Mouse (Mus musculus): ENCODE data around the gene Bex4.

Bex4 gene

DNA sequence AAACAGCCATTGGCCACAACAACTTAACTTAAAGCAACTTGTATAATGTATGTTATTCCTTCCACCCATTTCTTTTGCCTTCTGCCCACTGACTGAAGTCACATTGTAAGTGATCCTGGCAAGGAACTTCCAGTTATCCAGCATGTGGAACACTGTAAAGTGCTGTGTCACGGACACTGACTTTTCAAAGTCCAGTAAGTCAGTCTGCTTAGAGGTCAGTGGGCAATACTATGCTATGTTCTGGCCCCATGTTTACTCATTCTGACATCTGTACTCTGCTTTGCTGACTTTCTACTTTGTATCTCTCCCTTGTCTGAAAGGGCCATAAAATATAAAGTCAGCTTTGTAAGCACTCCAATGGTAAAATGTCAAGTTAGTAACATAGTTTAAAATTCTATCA is 44.3 kb downstream of the Bex4 start:
- no peak for DNase-seq (ENCODE audit: low read depth)
